ENCODE assay signal across 7 mouse cellular contexts in genomic region chr4:117886644-117887043, GRCm38 (mm10). TPM values are rescaled to one million over a fixed set of nuclear protein-coding genes. Genes with fewer than 3 reads are reported as not detected.
DNase-seq lines count a peak whose midpoint lies in the region; ATAC-seq and TF ChIP-seq lines count a peak whose summit lies in the region.

No protein-coding gene starts in this region.

- peak; percentile 16; the same call in 1 of the 2 replicates for ATAC-seq in G1E (ENCODE audit: extremely low read depth, insufficient number of reproducible peaks, low FRiP score, poor library complexity, severe bottlenecking)
- peak; percentile 54 for ATAC-seq in granulocyte monocyte progenitor cell, adult 5-6 weeks (replicated peaks; ENCODE audit: poor library complexity, severe bottlenecking)
- 0 out of 2 replicates have a peak, but pooled peaks have one; percentile 1 for ATAC-seq in limb, embryonic 11.5 days (ENCODE audit: insufficient number of reproducible peaks, low FRiP score, low TSS enrichment, low read depth)
- ATAC-seq in midbrain, embryonic 13.5 days, result no peak

- no peak for TF ChIP-seq RAD21 in CH12.LX (IDR thresholded peaks at IDR 0.05; ENCODE audit: low read depth, low read length)

- no peak for TF ChIP-seq EP300 in CH12.LX (IDR thresholded peaks at IDR 0.05; ENCODE audit: low read length)

- no peak for TF ChIP-seq POLR2A in CH12.LX (IDR thresholded peaks at IDR 0.05; ENCODE audit: low read depth, low read length)

- TF ChIP-seq CTCF in CH12.LX (conservative IDR thresholded peaks at IDR 0.05 in 1 of 2, IDR thresholded peaks at IDR 0.05 in 1 of 2; ENCODE audit: low read depth in 2 of 2, low read length in 2 of 2) (no peak), G1E (IDR thresholded peaks at IDR 0.05; ENCODE audit: low read depth, low read length) (no peak)

- H3K9ac ChIP-seq in CH12.LX (ENCODE audit: insufficient read depth, low read depth), result peak overlapping the region; percentile 87
- H3K9ac ChIP-seq in limb, embryonic 11.5 days (ENCODE audit: low read length), result peak overlapping the region; percentile 65
- H3K9ac ChIP-seq in midbrain, embryonic 13.5 days (replicated peaks), result peak overlapping the region; percentile 95

- H3K9me3 ChIP-seq in CH12.LX (replicated peaks; ENCODE audit: low read length) (no peaks in the 10 kb centered on the region), G1E (replicated peaks) (no peaks in the 10 kb centered on the region)
- no peaks in the 10 kb centered on the region for H3K9me3 ChIP-seq in limb, embryonic 11.5 days (ENCODE audit: control insufficient read depth, low read length)
- H3K9me3 ChIP-seq in midbrain, embryonic 13.5 days, result no peaks in the 10 kb centered on the region

- dilution Hi-C loops in CH12.LX (cut with MboI; ENCODE audit: extremely low pct_ligation_motif_present, extremely low pct_unique_long_range_greater_than_20kb, low sequenced_read_pairs), result no loop called here

- peak overlapping the region; percentile 89 for H3K4me2 ChIP-seq in CH12.LX (ENCODE audit: insufficient read depth, low read depth, poor library complexity, severe bottlenecking)
- peak overlapping the region; percentile 95 for H3K4me2 ChIP-seq in limb, embryonic 11.5 days (ENCODE audit: low read depth, severe bottlenecking)
- peak overlapping the region; percentile 93 for H3K4me2 ChIP-seq in midbrain, embryonic 13.5 days (replicated peaks)

- peak overlapping the region; percentile 74 to 95 (median 91) for H3K4me3 ChIP-seq in CH12.LX (replicated peaks in 1 of 3; ENCODE audit: low read depth in 2 of 3, low read length in 2 of 3, poor library complexity in 1 of 3)
- peak overlapping the region; percentile 95 for H3K4me3 ChIP-seq in G1E (ENCODE audit: low read depth, low read length)
- H3K4me3 ChIP-seq in limb, embryonic 11.5 days (ENCODE audit: low read depth, low read length), result peak overlapping the region; percentile 89
- H3K4me3 ChIP-seq in midbrain, embryonic 13.5 days (replicated peaks), result peak overlapping the region; percentile 96

- peak overlapping the region; percentile 39; the same call in 1 of the 2 replicates for H3K27ac ChIP-seq in CH12.LX (ENCODE audit: insufficient read depth, low read depth)
- no peak overlapping the region; the same call in 1 of the 2 replicates for H3K27ac ChIP-seq in limb, embryonic 11.5 days (replicated peaks; ENCODE audit: low read depth, low read length)
- H3K27ac ChIP-seq in midbrain, embryonic 13.5 days, result no peak overlapping the region

- in situ Hi-C loops in CH12.LX (cut with MboI; ENCODE audit: low pct_ligation_motif_present, low pct_unique_long_range_greater_than_20kb, low sequenced_read_pairs), result no loop called here

- H3K36me3 ChIP-seq in CH12.LX (replicated peaks in 1 of 2; ENCODE audit: control insufficient read depth in 1 of 2, insufficient read depth in 1 of 2, low read length in 1 of 2) (peaks cover 38 to 72% of the 10 kb centered on the region in 2 experiments), G1E (replicated peaks) (peaks cover 63% of the 10 kb centered on the region)
- H3K36me3 ChIP-seq in limb, embryonic 11.5 days (ENCODE audit: control insufficient read depth, insufficient read depth, low read length), result peaks cover 15% of the 10 kb centered on the region
- H3K36me3 ChIP-seq in midbrain, embryonic 13.5 days, result peaks cover 32% of the 10 kb centered on the region

- WGBS in limb, embryonic 11.5 days, result 1% methylated on average over 22 of the region's 24 CpGs
- 3% methylated on average over 23 of the region's 24 CpGs for WGBS in midbrain, embryonic 13.5 days

- peaks cover 21% of the 10 kb centered on the region for H3K79me2 ChIP-seq in CH12.LX (replicated peaks; ENCODE audit: control insufficient read depth, extremely low read depth, insufficient read depth, poor library complexity, severe bottlenecking)

- H3K27me3 ChIP-seq in CH12.LX (replicated peaks) (no peaks in the 10 kb centered on the region), G1E (ENCODE audit: insufficient read depth, low read length) (peaks cover 21% of the 10 kb centered on the region)
- no peaks in the 10 kb centered on the region for H3K27me3 ChIP-seq in limb, embryonic 11.5 days (ENCODE audit: control insufficient read depth, insufficient read depth, low read length)
- no peaks in the 10 kb centered on the region for H3K27me3 ChIP-seq in midbrain, embryonic 13.5 days

- DNase-seq in CH12.LX (ENCODE audit: extremely low read depth) (peak; percentile 34), G1E (ENCODE audit: low spot score) (peak; percentile 83)
- no peak for DNase-seq in limb, embryonic 11.5 days (ENCODE audit: low spot score)
- no peak for DNase-seq in frontal cortex, postnatal 36 days (ENCODE audit: low spot score in 2 of 2)
- no peak for DNase-seq in ovary, postnatal 14 days (ENCODE audit: low spot score)

- peaks cover 8 to 28% of the 10 kb centered on the region in 2 experiments for H3K4me1 ChIP-seq in CH12.LX (ENCODE audit: control insufficient read depth in 1 of 2, insufficient read depth in 2 of 2)
- peaks cover 63% of the 10 kb centered on the region for H3K4me1 ChIP-seq in G1E (ENCODE audit: insufficient read depth, low read depth, low read length)
- peaks cover 16% of the 10 kb centered on the region; the same call in 1 of the 2 replicates for H3K4me1 ChIP-seq in limb, embryonic 11.5 days (ENCODE audit: control insufficient read depth, insufficient read depth, low read length)
- peaks cover 59% of the 10 kb centered on the region for H3K4me1 ChIP-seq in midbrain, embryonic 13.5 days (replicated peaks)

TF ChIP-seq in CH12.LX, 34 proteins besides CTCF, POLR2A, EP300 and RAD21:
- no peak for TF ChIP-seq ELF1 (IDR thresholded peaks at IDR 0.05; ENCODE audit: low read depth, low read length)
- no peak for TF ChIP-seq MEF2A (IDR thresholded peaks at IDR 0.05; ENCODE audit: borderline replicate concordance, low read depth, low read length)
- TF ChIP-seq ZNF384 (IDR thresholded peaks at IDR 0.05; ENCODE audit: low read depth, low read length), result peak; percentile 78
- no peak for TF ChIP-seq E2F4 (IDR thresholded peaks at IDR 0.05; ENCODE audit: insufficient replicate concordance, low read depth, low read length)

RNA-seq across cellular contexts. Expression of gene Atp6v0b, which starts 0.5 kb away (rescaled TPM):
- total RNA-seq in CH12.LX (2012; rRNA removed), result 169 and 186 TPM in 2 replicates
- 165 and 176 TPM in 2 replicates for total RNA-seq in CH12.LX (2014; rRNA removed)
- 189 and 202 TPM in 2 replicates for polyA plus RNA-seq in CH12.LX (2012; ENCODE audit: insufficient read length, low read depth)
- 247 and 294 TPM in 2 replicates for total RNA-seq in G1E (2014; fragmentation: Nextera tagmentation)
- 219 and 225 TPM in 2 replicates for total RNA-seq in G1E (2017)
- polyA plus RNA-seq in G1E (2012), result 181 and 297 TPM in 2 replicates
- total RNA-seq in granulocyte monocyte progenitor cell, adult 5-6 weeks (2014; fragmentation: Nextera tagmentation), result 253 and 300 TPM in 2 replicates
- total RNA-seq in granulocyte monocyte progenitor cell, adult 5-6 weeks (2017), result 97.8 and 111 TPM in 2 replicates
- 143 and 158 TPM in 2 replicates for polyA plus RNA-seq in limb, embryonic 11.5 days (2014; fragmentation: Nextera tagmentation; extraction: Ambion mirVana)
- 458 and 469 TPM in 2 replicates for polyA plus RNA-seq in midbrain, embryonic 13.5 days (2015; fragmentation: Nextera tagmentation; extraction: Ambion mirVana)

RNA-seq across cellular contexts. Expression of gene B4galt2, which starts 3.4 kb away (rescaled TPM):
- total RNA-seq in CH12.LX (2012; rRNA removed) (0.25 and 0.29 TPM in 2 replicates), CH12.LX (2014; rRNA removed) (not detected in 2 replicates), G1E (2014; fragmentation: Nextera tagmentation) (not detected in 2 replicates), G1E (2017) (0.06 and 0.33 TPM in 2 replicates)
- polyA plus RNA-seq in CH12.LX (2012; ENCODE audit: insufficient read length, low read depth) (0.14 and 0.22 TPM in 2 replicates), G1E (2012) (0.11 and 0.63 TPM in 2 replicates)
- 0.73 TPM in 1 of 2 replicates, not detected in the other for total RNA-seq in granulocyte monocyte progenitor cell, adult 5-6 weeks (2014; fragmentation: Nextera tagmentation)
- total RNA-seq in granulocyte monocyte progenitor cell, adult 5-6 weeks (2017), result 0.04 TPM in 1 of 2 replicates, not detected in the other
- 26.7 and 30.1 TPM in 2 replicates for polyA plus RNA-seq in limb, embryonic 11.5 days (2014; fragmentation: Nextera tagmentation; extraction: Ambion mirVana)
- 42.7 and 42.8 TPM in 2 replicates for polyA plus RNA-seq in midbrain, embryonic 13.5 days (2015; fragmentation: Nextera tagmentation; extraction: Ambion mirVana)

RNA-seq across cellular contexts. Expression of gene Dph2, which starts 5.2 kb away (rescaled TPM):
- total RNA-seq in CH12.LX (2012; rRNA removed) (19.8 and 25.8 TPM in 2 replicates), CH12.LX (2014; rRNA removed) (20.9 and 21.5 TPM in 2 replicates), G1E (2014; fragmentation: Nextera tagmentation) (8.4 and 10.0 TPM in 2 replicates), G1E (2017) (11.3 and 12.4 TPM in 2 replicates)
- polyA plus RNA-seq in CH12.LX (2012; ENCODE audit: insufficient read length, low read depth) (15.2 and 20.8 TPM in 2 replicates), G1E (2012) (18.8 and 19.4 TPM in 2 replicates)
- 13.3 and 15.6 TPM in 2 replicates for total RNA-seq in granulocyte monocyte progenitor cell, adult 5-6 weeks (2014; fragmentation: Nextera tagmentation)
- total RNA-seq in granulocyte monocyte progenitor cell, adult 5-6 weeks (2017), result 8.9 and 9.6 TPM in 2 replicates
- polyA plus RNA-seq in limb, embryonic 11.5 days (2014; fragmentation: Nextera tagmentation; extraction: Ambion mirVana), result 21.2 and 22.2 TPM in 2 replicates
- 26.0 and 26.1 TPM in 2 replicates for polyA plus RNA-seq in midbrain, embryonic 13.5 days (2015; fragmentation: Nextera tagmentation; extraction: Ambion mirVana)

RNA-seq across cellular contexts. Expression of gene Ccdc24, which starts 14.3 kb away (rescaled TPM):
- total RNA-seq in CH12.LX (2012; rRNA removed) (0.46 and 0.93 TPM in 2 replicates), CH12.LX (2014; rRNA removed) (not detected in 2 replicates), G1E (2014; fragmentation: Nextera tagmentation) (not detected in 2 replicates), G1E (2017) (0.52 TPM in 1 of 2 replicates, not detected in the other)
- polyA plus RNA-seq in CH12.LX (2012; ENCODE audit: insufficient read length, low read depth) (0.40 and 0.81 TPM in 2 replicates), G1E (2012) (not detected in 2 replicates)
- total RNA-seq in granulocyte monocyte progenitor cell, adult 5-6 weeks (2014; fragmentation: Nextera tagmentation), result not detected in 2 replicates
- total RNA-seq in granulocyte monocyte progenitor cell, adult 5-6 weeks (2017), result not detected in 2 replicates
- polyA plus RNA-seq in limb, embryonic 11.5 days (2014; fragmentation: Nextera tagmentation; extraction: Ambion mirVana), result 1.0 and 1.6 TPM in 2 replicates
- 3.0 and 3.4 TPM in 2 replicates for polyA plus RNA-seq in midbrain, embryonic 13.5 days (2015; fragmentation: Nextera tagmentation; extraction: Ambion mirVana)

RNA-seq across cellular contexts. Expression of gene Ipo13, which starts 28.2 kb away (rescaled TPM):
- total RNA-seq in CH12.LX (2012; rRNA removed) (22.0 and 27.5 TPM in 2 replicates), CH12.LX (2014; rRNA removed) (5.9 and 7.4 TPM in 2 replicates), G1E (2014; fragmentation: Nextera tagmentation) (17.9 and 25.1 TPM in 2 replicates), G1E (2017) (7.5 and 8.9 TPM in 2 replicates)
- polyA plus RNA-seq in CH12.LX (2012; ENCODE audit: insufficient read length, low read depth) (46.5 and 54.1 TPM in 2 replicates), G1E (2012) (14.3 and 18.8 TPM in 2 replicates)
- 30.4 and 38.6 TPM in 2 replicates for total RNA-seq in granulocyte monocyte progenitor cell, adult 5-6 weeks (2014; fragmentation: Nextera tagmentation)
- total RNA-seq in granulocyte monocyte progenitor cell, adult 5-6 weeks (2017), result 7.2 and 10.0 TPM in 2 replicates
- 41.3 and 41.7 TPM in 2 replicates for polyA plus RNA-seq in limb, embryonic 11.5 days (2014; fragmentation: Nextera tagmentation; extraction: Ambion mirVana)
- polyA plus RNA-seq in midbrain, embryonic 13.5 days (2015; fragmentation: Nextera tagmentation; extraction: Ambion mirVana), result 66.2 and 72.9 TPM in 2 replicates

Comparison
In these comparisons a context has a peak if more than half of its experiments do, and no peak if none do; other contexts are left out.
1. DNase-seq: peak in CH12.LX (single experiment) and G1E (single experiment); none in limb, embryonic 11.5 days (single experiment), frontal cortex, postnatal 36 days (0 of 2) and ovary, postnatal 14 days (single experiment).
2. RNA of gene B4galt2, which starts 3.4 kb away (polyA plus RNA-seq): 42.7 to 42.8 TPM in midbrain, embryonic 13.5 days and 26.7 to 30.1 TPM in limb, embryonic 11.5 days; 0.14 to 0.22 TPM in CH12.LX and 0.11 to 0.63 TPM in G1E; every median in the first group is over 10 times any median in the second.
3. Peak in every context shown above with its lines, with median percentiles within 50 percentile points of each other: H3K4me2 ChIP-seq, H3K4me3 ChIP-seq and H3K9ac ChIP-seq.